Mouse (Mus musculus) CD4-positive naive resting alpha-beta T cell, adult 76 days (primary cell): ENCODE measurements around the gene Olfr154. TPM values are rescaled to one million over a fixed set of nuclear protein-coding genes. Genes with fewer than 3 reads are reported as not detected.

Source experiments
- total RNA-seq: library from RNA; stranded (reverse); gene quantifications from one replicate; pipeline ENCODE4 v1.2.4, GENCODE M21; 2023

Gene Olfr154
- not detected for total RNA-seq

DNA sequence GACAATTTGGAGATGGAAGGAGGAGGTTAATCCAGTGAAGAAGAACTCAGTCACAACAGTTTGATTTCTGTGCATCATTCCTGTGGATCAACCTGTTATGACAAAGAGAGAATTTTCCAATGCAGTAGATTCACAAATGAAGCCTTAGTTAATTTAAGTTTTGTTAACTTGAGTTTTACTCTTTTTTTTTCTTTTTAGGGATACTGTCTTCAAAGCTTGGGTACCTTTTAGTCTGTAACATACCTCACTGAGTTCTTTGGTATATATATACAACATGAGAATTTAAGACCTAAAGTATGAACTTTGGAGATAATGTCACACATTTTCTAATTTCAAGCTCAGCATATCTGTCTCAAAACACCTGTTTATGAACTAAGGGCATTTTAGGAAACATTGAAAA, at the start of gene Olfr154:
Olfr154 (minus strand) TSS at position 101 of the 400 bp plus-strand sequence.

GRCm38 (mm10) chr2:85689131-85689530, 24.9 kb upstream of the Olfr154 start, which contains the start of gene Olfr1008:
TSS of gene Olfr1008 (plus strand) at chr2:85689431.

DNA sequence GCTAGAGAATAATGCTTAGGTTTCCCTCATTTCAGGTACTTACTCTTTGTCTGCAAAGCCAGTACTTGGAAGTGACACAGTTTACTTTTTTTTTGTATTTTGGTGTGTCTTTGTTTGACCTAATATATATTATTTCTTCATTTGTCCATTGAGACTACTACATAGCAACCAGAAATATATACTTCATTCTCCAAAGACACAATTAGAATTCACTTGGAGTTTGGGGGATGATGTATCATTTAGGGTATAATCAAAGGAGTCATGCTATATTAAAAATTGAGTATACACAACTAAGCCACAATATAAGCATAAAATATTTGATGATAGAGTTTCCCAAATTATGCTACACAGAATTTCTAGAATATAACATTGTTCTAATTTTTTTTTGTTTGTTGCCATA, 14.4 kb upstream of the Olfr154 start, which contains the start of gene Olfr1006:
Olfr1006 (minus strand) TSS at position 101 of the 400 bp plus-strand sequence.

GRCm38 (mm10) chr2:85650604-85651003, 13.7 kb downstream of the Olfr154 start, which contains the start of gene Olfr1002:
TSS of gene Olfr1002 (minus strand) at chr2:85650704.

Other genes starting within 250 kb of the Olfr154 start
- gene Olfr993, start 249.6 kb downstream of the Olfr154 start, total RNA-seq: not detected
- gene Olfr994, start 228.0 kb downstream of the Olfr154 start, total RNA-seq: not detected
- gene Olfr995, start 220.8 kb downstream of the Olfr154 start, total RNA-seq: not detected
- not detected for gene 4833423E24Rik, start 145.4 kb downstream of the Olfr154 start, total RNA-seq
- gene Olfr996, start 85.2 kb downstream of the Olfr154 start, total RNA-seq: not detected
- gene Olfr998, start 75.5 kb downstream of the Olfr154 start, total RNA-seq: not detected
- gene Olfr1000, start 52.6 kb downstream of the Olfr154 start, total RNA-seq: not detected
- not detected for gene Olfr1002, start 13.8 kb downstream of the Olfr154 start, total RNA-seq
- gene Olfr1006, start 14.3 kb upstream of the Olfr154 start, total RNA-seq: not detected
- not detected for gene Olfr1008, start 25.0 kb upstream of the Olfr154 start, total RNA-seq
- gene Olfr1009, start 51.0 kb upstream of the Olfr154 start, total RNA-seq: not detected
- not detected for gene Olfr1012, start 98.3 kb upstream of the Olfr154 start, total RNA-seq
- not detected for gene Olfr1013, start 102.6 kb upstream of the Olfr154 start, total RNA-seq
- gene Olfr1014, start 108.3 kb upstream of the Olfr154 start, total RNA-seq: not detected
- not detected for gene Olfr1015, start 117.6 kb upstream of the Olfr154 start, total RNA-seq
- not detected for gene Olfr1016, start 138.1 kb upstream of the Olfr154 start, total RNA-seq
- gene Olfr1018, start 154.0 kb upstream of the Olfr154 start, total RNA-seq: not detected
- not detected for gene Olfr1019, start 181.0 kb upstream of the Olfr154 start, total RNA-seq
- gene Olfr1020, start 182.6 kb upstream of the Olfr154 start, total RNA-seq: not detected
- not detected for gene Olfr1022, start 204.1 kb upstream of the Olfr154 start, total RNA-seq
- not detected for gene Olfr1023, start 221.2 kb upstream of the Olfr154 start, total RNA-seq
- gene Olfr1024, start 240.6 kb upstream of the Olfr154 start, total RNA-seq: not detected